Mouse (Mus musculus): ENCODE results near the gene Nsf. TPM values are rescaled to one million over a fixed set of nuclear protein-coding genes. Genes with fewer than 3 reads are reported as not detected.
"Not testable (repeated sequence)": the region's sequence is repeated elsewhere in the genome, so short reads cannot be mapped to it uniquely, and the experiment has no call there.

The Nsf gene
- total and polyA plus RNA-seq, 3 experiments = 37.9 to 40.2 TPM; not detected in 1

- Histone ChIP-seq H3K9me3 (replicated peaks; ENCODE audit: insufficient read depth, low read length) (no peaks in the 10 kb centered on the region), H3K4me3 (ENCODE audit: control insufficient read depth in 1 of 2, insufficient read depth in 1 of 2, low read depth in 2 of 2, low read length in 2 of 2) (no peak overlapping the region), H3K9ac (ENCODE audit: control insufficient read depth, low read depth, low read length, poor library complexity, severe bottlenecking) (no peak overlapping the region), H3K4me1 (ENCODE audit: control insufficient read depth in 1 of 2, insufficient read depth in 2 of 2, low read length in 2 of 2) (no peaks in the 10 kb centered on the region), H3K27ac (ENCODE audit: control insufficient read depth, low read depth, low read length) (no peak overlapping the region), H3K36me3 (ENCODE audit: control insufficient read depth in 1 of 2, insufficient read depth in 2 of 2, low read length in 2 of 2) (no peaks in the 10 kb centered on the region; a peak in 2 of 4 replicates), H3K79me2 (ENCODE audit: control insufficient read depth, insufficient read depth, low read length, poor library complexity) (no peaks in the 10 kb centered on the region), H3K27me3 (ENCODE audit: control insufficient read depth in 1 of 2, insufficient read depth in 2 of 2, low read length in 2 of 2) (no peaks in the 10 kb centered on the region)
- DNase-seq (ENCODE audit: low read depth, low spot score) = no peak
- TF ChIP-seq HCFC1 (IDR thresholded peaks at IDR 0.05; ENCODE audit: low read depth, low read length) = no peak
- TF ChIP-seq RAD21 (IDR thresholded peaks at IDR 0.05; ENCODE audit: low read depth, low read length) = no peak
- no peak for TF ChIP-seq CHD2 (IDR thresholded peaks at IDR 0.05; ENCODE audit: low read length)
- TF ChIP-seq ZKSCAN1 (IDR thresholded peaks at IDR 0.05; ENCODE audit: low read depth, low read length) = no peak
- TF ChIP-seq BHLHE40 (IDR thresholded peaks at IDR 0.05; ENCODE audit: borderline replicate concordance, low read depth, low read length) = no peak
- no peak for TF ChIP-seq NELFE (IDR thresholded peaks at IDR 0.05; ENCODE audit: low read depth, low read length)
- TF ChIP-seq GATA1 (IDR thresholded peaks at IDR 0.05; ENCODE audit: low read depth, low read length) = no peak
- no peak for TF ChIP-seq ZC3H11A (IDR thresholded peaks at IDR 0.05; ENCODE audit: low read depth, low read length)
- TF ChIP-seq SMC3 (IDR thresholded peaks at IDR 0.05; ENCODE audit: low read depth, low read length) = no peak
- TF ChIP-seq E2F4 (IDR thresholded peaks at IDR 0.05; ENCODE audit: borderline replicate concordance, low read depth, low read length) = no peak
- TF ChIP-seq TCF12 (IDR thresholded peaks at IDR 0.05; ENCODE audit: low read depth, low read length) = no peak
- TF ChIP-seq SIN3A (IDR thresholded peaks at IDR 0.05; ENCODE audit: low read length) = no peak
- no peak for TF ChIP-seq KAT2A (conservative IDR thresholded peaks at IDR 0.05; ENCODE audit: low read depth, low read length)
- TF ChIP-seq TAL1 (IDR thresholded peaks at IDR 0.05; ENCODE audit: low read length) = no peak
- TF ChIP-seq EP300 (IDR thresholded peaks at IDR 0.05; ENCODE audit: low read depth in 1 of 2, low read length in 2 of 2) = no peak
- no peak for TF ChIP-seq ELF1 (IDR thresholded peaks at IDR 0.05; ENCODE audit: low read depth, low read length)
- TF ChIP-seq MXI1 (IDR thresholded peaks at IDR 0.05; ENCODE audit: low read depth, low read length) = no peak
- no peak for TF ChIP-seq MYC (IDR thresholded peaks at IDR 0.05; ENCODE audit: low read depth, low read length)
- no peak for TF ChIP-seq ZNF384 (IDR thresholded peaks at IDR 0.05; ENCODE audit: low read depth, low read length)
- TF ChIP-seq TBP (IDR thresholded peaks at IDR 0.05; ENCODE audit: low read depth, low read length) = no peak
These were observed 70.1 kb downstream of the Nsf start for GRCm38 (mm10) chr11:103883793-103884192.

GRCm38 (mm10) chr11:103879476-103879875 lies 74.4 kb downstream of the Nsf start:
- not testable (repeated sequence) for H3K4me3 ChIP-seq (ENCODE audit: control insufficient read depth in 1 of 2, insufficient read depth in 1 of 2, low read depth in 2 of 2, low read length in 2 of 2); H3K27me3 ChIP-seq (ENCODE audit: control insufficient read depth in 1 of 2, insufficient read depth in 2 of 2, low read length in 2 of 2); H3K36me3 ChIP-seq (ENCODE audit: control insufficient read depth in 1 of 2, insufficient read depth in 2 of 2, low read length in 2 of 2); H3K9me3 ChIP-seq (replicated peaks; ENCODE audit: insufficient read depth, low read length); H3K9ac ChIP-seq (ENCODE audit: control insufficient read depth, low read depth, low read length, poor library complexity, severe bottlenecking); H3K4me1 ChIP-seq (ENCODE audit: control insufficient read depth in 1 of 2, insufficient read depth in 2 of 2, low read length in 2 of 2); H3K27ac ChIP-seq (ENCODE audit: control insufficient read depth, low read depth, low read length); H3K79me2 ChIP-seq (ENCODE audit: control insufficient read depth, insufficient read depth, low read length, poor library complexity); DNase-seq (ENCODE audit: low read depth, low spot score)
- 0 out of 2 replicates have a peak, but pooled peaks have one; percentile 38 for TF ChIP-seq ZNF384 (IDR thresholded peaks at IDR 0.05; ENCODE audit: low read depth, low read length)
